Mouse (Mus musculus) hindbrain, embryonic 15.5 days (tissue): ENCODE measurements around the gene 1110008P14Rik. TPM values are rescaled to one million over a fixed set of nuclear protein-coding genes. Genes with fewer than 3 reads are reported as not detected.

Experiments used
- ATAC-seq: fragments of 200-750 bp; cut with Nextera tagmentation; 2 replicates; pipeline ENCODE4 v1.8.0; 2017; ENCODE audit warnings: low read depth, moderate number of reproducible peaks, moderate TSS enrichment; ENCODE audit not compliant: low FRiP score
- H3K27ac ChIP-seq: fragments of 300-500 bp; sonication (generic); replicated peaks from 2 replicates; pipeline ENCODE4 v1.5.1; 2015; ENCODE audit warnings: mild to moderate bottlenecking, inconsistent platforms
- H3K27me3 ChIP-seq: fragments of 300-500 bp; sonication (generic); 2 replicates; pipeline ENCODE4 v1.6.1; 2015; ENCODE audit warnings: control low read depth, inconsistent platforms
- H3K36me3 ChIP-seq: fragments of 300-500 bp; sonication (generic); 2 replicates; pipeline ENCODE4 v1.6.1; 2015; ENCODE audit warnings: control low read depth, inconsistent platforms
- H3K4me1 ChIP-seq: fragments of 300-500 bp; sonication (generic); replicated peaks from 2 replicates; pipeline ENCODE4 v1.6.1; 2015; ENCODE audit warnings: control low read depth, inconsistent platforms
- H3K4me2 ChIP-seq: fragments of 300-500 bp; sonication (generic); 2 replicates; pipeline ENCODE4 v1.6.1; 2015; ENCODE audit warnings: moderate library complexity, mild to moderate bottlenecking, inconsistent platforms
- H3K4me3 ChIP-seq: fragments of 300-500 bp; sonication (generic); 2 replicates; pipeline ENCODE4 v1.5.1; 2015; ENCODE audit warnings: mild to moderate bottlenecking, inconsistent platforms
- H3K9ac ChIP-seq: fragments of 300-500 bp; sonication (generic); 2 replicates; pipeline ENCODE4 v1.6.1; 2015; ENCODE audit warnings: inconsistent platforms
- H3K9me3 ChIP-seq: fragments of 300-500 bp; sonication (generic); 2 replicates; pipeline ENCODE4 v1.6.1; 2016; ENCODE audit warnings: control low read depth, inconsistent platforms
- WGBS: fragments of 180-500 bp; shearing (Covaris S2); methylation state at CpG from one replicate; pipeline ENCODE4 v1.1.7; 2015; 5-methylcytosine and 5-hydroxymethylcytosine counted together
- polyA plus RNA-seq: library from polyadenylated mRNA; unstranded; fragments of >200 nt; fragmentation: Nextera tagmentation; extraction: Ambion mirVana; gene quantifications from 2 replicates; pipeline ENCODE4 v1.2.1, GENCODE M21; 2015

The 1110008P14Rik gene
- 156 and 160 TPM in 2 replicates for polyA plus RNA-seq

DNA sequence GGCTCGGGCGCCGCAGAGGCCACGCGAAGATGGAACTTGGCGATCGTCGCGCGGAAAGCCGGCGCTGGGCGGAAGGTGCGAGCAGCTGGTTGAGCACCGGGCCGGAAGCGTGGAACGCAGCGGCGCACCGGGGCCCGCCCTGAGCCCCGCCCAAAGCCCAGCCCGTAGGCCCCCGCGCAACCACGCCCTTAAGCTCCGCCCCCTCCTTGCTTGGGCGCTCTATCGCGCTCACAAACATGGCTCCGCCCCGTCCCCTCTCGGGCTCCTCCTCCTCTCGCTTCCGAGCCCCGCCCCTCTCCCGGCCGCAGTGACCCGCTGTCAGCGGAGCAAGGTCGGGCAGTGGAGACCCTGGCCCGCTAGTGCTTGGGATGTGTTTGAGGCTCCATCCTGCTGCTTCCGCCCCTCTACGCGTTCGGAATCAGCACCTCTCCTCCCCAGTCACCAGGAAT is at the start of gene 1110008P14Rik:
TSS of gene 1110008P14Rik (minus strand) at position 164 of the 449 bp plus-strand sequence.
- H3K4me1 ChIP-seq, result peaks cover 11% of the 10 kb centered on the region
- peak within 1 kb of the TSS; percentile 63 for H3K27ac ChIP-seq
- H3K4me2 ChIP-seq, result peak within 1 kb of the TSS; percentile 85
- WGBS, result under 1% methylated on average over 38 of the region's 47 CpGs
- peak; percentile 90 for ATAC-seq
- H3K9me3 ChIP-seq, result no peaks in the 10 kb centered on the region
- H3K9ac ChIP-seq, result peak within 1 kb of the TSS; percentile 59
- peaks cover 24% of the 10 kb centered on the region for H3K36me3 ChIP-seq
- H3K27me3 ChIP-seq, result peaks cover 8% of the 10 kb centered on the region; the same call in 1 of the 2 replicates
- peak within 1 kb of the TSS; percentile 64 for H3K4me3 ChIP-seq

DNA sequence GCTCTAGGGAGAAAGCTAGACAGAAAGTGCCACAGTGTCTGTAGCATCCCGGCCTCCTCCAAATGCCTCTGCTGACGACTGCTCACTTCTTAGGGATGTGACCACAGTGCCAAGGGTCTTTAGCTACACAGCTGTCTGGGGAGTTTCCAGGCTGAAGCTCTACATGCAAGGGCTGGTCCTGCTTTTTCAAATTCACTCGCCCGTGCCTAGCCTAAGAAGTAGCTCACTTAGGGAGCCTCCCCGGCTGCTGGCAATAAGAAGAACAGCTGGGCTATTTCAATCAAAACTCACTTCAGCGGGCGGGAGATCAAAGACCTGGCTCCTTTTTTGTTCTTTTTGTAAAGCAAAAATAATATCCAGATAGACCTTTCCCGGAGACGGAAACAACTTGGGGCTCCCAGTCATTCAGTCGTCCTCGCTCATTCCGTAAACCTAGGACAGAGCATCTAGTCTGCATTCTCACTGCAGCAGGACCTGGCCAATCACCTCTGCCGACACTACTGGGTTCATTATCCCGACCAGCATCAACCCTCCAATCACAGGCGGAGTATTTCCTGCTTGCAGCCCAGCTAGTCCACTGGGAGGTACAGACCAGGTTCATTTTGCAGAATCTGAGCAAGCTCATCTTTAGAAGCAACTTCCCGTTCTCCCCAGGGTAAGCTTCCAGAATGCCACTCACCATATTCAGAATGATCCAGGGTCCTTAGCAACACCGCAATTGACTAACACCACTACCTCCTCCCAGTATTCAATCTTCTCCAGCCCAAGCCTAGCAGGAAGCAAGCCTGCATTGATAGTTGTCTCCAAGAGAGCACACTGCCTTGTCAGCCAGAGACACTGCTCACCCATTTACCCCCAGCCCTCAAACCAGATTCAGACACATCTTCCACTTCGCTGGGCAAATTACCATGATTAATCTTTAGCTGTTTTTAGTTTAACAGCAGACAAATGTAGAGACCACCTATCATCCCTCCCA is 49.3 kb upstream of the 1110008P14Rik start:
- ATAC-seq, result peak; percentile 96
- H3K9me3 ChIP-seq, result no peaks in the 10 kb centered on the region
- H3K4me3 ChIP-seq, result peak overlapping the region; percentile 46
- peaks cover 45% of the 10 kb centered on the region for H3K4me1 ChIP-seq
- no peaks in the 10 kb centered on the region for H3K27me3 ChIP-seq
- peak overlapping the region; percentile 94 for H3K27ac ChIP-seq
- WGBS, result 5% methylated on average over 18 of the region's 18 CpGs
- peak overlapping the region; percentile 59 for H3K9ac ChIP-seq
- H3K4me2 ChIP-seq, result peak overlapping the region; percentile 74
- H3K36me3 ChIP-seq, result no peaks in the 10 kb centered on the region

DNA sequence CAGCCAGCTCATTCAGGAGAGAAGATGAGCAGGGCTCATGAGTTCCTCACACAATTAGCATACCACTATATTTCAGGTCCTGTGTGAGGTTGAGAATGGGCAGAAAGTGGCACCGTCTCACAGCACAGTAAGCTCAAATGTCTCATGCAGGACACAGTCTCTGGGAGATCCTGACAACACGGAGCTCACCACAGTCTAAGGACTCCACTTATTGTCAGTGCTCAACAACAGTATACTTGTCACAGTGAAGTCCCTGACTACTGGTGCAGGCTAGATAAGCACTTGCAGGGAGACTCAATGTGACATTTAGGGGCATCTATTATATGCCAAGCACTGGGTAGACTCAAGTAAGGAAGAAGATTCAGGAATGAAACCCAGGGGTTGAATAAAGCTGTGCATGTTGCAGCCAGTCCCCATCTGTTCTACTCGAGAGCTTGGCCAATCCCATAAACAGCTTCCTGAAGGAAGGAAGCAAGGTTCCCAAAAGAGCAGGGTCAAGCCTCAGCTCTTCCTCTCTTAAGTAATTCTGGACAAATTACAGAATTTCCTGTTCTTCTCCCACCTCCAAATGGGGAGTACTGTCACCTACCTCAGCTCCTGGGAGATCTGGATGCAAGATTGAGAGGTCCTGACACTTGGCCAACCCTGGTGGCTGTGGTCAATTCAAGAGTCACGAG is 47.6 kb upstream of the 1110008P14Rik start:
- H3K9me3 ChIP-seq, result no peaks in the 10 kb centered on the region
- peak overlapping the region; percentile 46 for H3K4me3 ChIP-seq
- ATAC-seq, result no peak
- H3K4me2 ChIP-seq, result peak overlapping the region; percentile 74
- no peaks in the 10 kb centered on the region for H3K36me3 ChIP-seq
- WGBS, result 68% methylated on average over 4 of the region's 4 CpGs
- peaks cover 57% of the 10 kb centered on the region for H3K4me1 ChIP-seq
- H3K9ac ChIP-seq, result peak overlapping the region; percentile 59
- peak overlapping the region; percentile 94 for H3K27ac ChIP-seq
- no peaks in the 10 kb centered on the region for H3K27me3 ChIP-seq

DNA sequence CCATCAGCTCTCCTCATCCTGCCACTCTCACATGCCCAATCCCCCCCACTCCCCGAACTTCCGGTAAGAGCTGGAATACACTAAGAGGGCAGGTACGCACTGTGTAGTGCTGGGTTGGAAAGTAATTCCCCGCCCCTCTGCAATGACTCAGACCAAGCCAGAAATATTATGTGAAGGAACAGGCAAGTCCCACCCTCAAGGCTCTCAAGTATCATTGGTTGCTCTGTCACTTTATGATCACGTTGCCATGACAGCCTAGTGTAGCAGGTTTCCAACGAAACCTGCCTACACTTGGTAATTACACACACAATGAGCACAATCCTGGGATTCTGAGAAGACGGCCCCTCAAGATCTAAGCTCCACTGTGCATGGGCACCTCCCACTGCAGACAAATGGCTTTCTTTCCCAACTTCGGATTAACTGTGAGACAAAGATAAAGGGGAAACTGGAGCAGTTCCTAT is 46.6 kb upstream of the 1110008P14Rik start:
- H3K4me1 ChIP-seq, result peaks cover 68% of the 10 kb centered on the region
- H3K27ac ChIP-seq, result peak overlapping the region; percentile 94
- no peaks in the 10 kb centered on the region for H3K27me3 ChIP-seq
- 42% methylated on average over 8 of the region's 8 CpGs for WGBS
- peak overlapping the region; percentile 74 for H3K4me2 ChIP-seq
- peak overlapping the region; percentile 46 for H3K4me3 ChIP-seq
- no peaks in the 10 kb centered on the region for H3K36me3 ChIP-seq
- peak overlapping the region; percentile 59 for H3K9ac ChIP-seq
- ATAC-seq, result peak; percentile 54
- no peaks in the 10 kb centered on the region for H3K9me3 ChIP-seq

GRCm38 (mm10) chr2:32427720-32428119 is 46.0 kb upstream of the 1110008P14Rik start:
- no peak for ATAC-seq
- Histone ChIP-seq H3K27ac (peak overlapping the region; percentile 94), H3K27me3 (no peaks in the 10 kb centered on the region), H3K36me3 (no peaks in the 10 kb centered on the region), H3K4me1 (peaks cover 74% of the 10 kb centered on the region), H3K9ac (no peak overlapping the region), H3K4me2 (peak overlapping the region; percentile 74), H3K4me3 (peak overlapping the region; percentile 46), H3K9me3 (no peaks in the 10 kb centered on the region)
- WGBS, result 69% methylated on average over 5 of the region's 5 CpGs

DNA sequence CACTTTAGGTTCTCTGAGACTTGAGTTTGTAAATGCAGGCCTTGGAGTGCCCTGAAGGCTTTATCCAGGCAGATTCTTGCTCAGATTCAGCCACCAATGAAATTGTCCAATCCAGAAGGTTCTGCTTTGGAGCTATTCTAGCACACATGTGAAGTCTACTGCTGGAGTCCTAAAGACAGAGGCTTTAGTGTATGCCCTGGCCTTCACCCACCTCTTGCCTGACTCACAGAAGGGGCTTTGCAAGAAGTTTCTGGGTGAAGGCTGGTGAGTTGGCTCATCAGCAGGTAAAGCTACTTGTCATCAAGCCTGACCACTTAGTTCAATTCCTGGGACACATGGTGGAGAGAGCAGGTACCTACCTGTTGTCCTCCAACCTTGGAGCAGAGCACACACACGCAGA is 44.4 kb upstream of the 1110008P14Rik start:
- peaks cover 71% of the 10 kb centered on the region for H3K4me1 ChIP-seq
- H3K27me3 ChIP-seq, result no peaks in the 10 kb centered on the region
- H3K4me3 ChIP-seq, result no peak overlapping the region
- ATAC-seq, result no peak
- H3K4me2 ChIP-seq, result no peak overlapping the region
- H3K9ac ChIP-seq, result no peak overlapping the region
- WGBS, result 94% methylated on average over 1 of the region's 1 CpGs
- H3K27ac ChIP-seq, result no peak overlapping the region
- peaks cover 1% of the 10 kb centered on the region; the same call in 1 of the 2 replicates for H3K36me3 ChIP-seq
- no peaks in the 10 kb centered on the region for H3K9me3 ChIP-seq

DNA sequence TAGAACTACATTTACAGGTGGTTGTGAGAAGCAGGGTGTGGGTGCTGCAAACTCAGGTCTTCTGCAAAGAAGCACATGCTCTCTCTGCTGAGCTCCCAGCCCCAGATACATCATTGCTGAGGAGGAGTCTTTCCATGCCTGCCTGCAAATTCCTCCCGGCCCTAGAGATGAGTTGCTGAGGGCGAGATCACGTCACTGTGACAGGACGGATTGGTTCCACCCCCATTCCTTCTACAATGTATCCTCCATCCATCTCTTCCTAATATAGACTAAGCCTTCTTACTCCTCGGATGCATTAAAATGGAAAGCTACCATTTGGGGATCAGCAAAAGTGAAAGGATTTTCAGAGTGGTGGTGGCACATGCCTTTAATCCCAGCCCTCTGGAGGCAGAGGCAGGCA is 43.8 kb upstream of the 1110008P14Rik start:
- Histone ChIP-seq H3K4me2 (no peak overlapping the region), H3K9me3 (no peaks in the 10 kb centered on the region), H3K36me3 (peaks cover 7% of the 10 kb centered on the region), H3K27me3 (no peaks in the 10 kb centered on the region), H3K27ac (no peak overlapping the region), H3K9ac (no peak overlapping the region), H3K4me3 (no peak overlapping the region), H3K4me1 (peaks cover 71% of the 10 kb centered on the region)
- 77% methylated on average over 5 of the region's 5 CpGs for WGBS
- no peak for ATAC-seq

DNA sequence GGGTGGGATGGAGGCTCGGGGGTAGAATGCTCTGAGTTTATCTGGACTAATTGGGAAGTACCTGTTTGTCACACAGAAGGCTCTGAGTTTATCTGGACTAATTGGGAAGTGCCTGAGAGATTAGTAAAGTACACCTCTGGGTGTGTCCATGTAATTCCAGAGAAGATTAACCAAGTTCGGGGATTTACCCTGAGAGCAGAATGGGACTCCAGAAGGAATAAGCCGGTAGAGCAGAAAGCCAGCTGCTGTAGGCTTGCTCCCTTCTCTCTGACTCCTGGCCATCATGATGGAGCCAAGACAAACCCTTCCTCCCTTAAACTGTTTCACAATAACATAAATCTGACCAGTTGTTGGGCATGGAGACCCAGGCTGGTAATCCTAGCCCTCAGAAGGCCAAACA is 43.1 kb upstream of the 1110008P14Rik start:
- WGBS, result 73% methylated on average over 3 of the region's 3 CpGs
- ATAC-seq, result no peak
- H3K36me3 ChIP-seq, result peaks cover 15% of the 10 kb centered on the region
- H3K4me2 ChIP-seq, result 0 out of 2 replicates have a peak overlapping the region, but pooled peaks have one; percentile 67
- peak overlapping the region; percentile 77 for H3K27ac ChIP-seq
- peaks cover 63% of the 10 kb centered on the region for H3K4me1 ChIP-seq
- H3K9ac ChIP-seq, result no peak overlapping the region
- H3K4me3 ChIP-seq, result no peak overlapping the region
- H3K9me3 ChIP-seq, result no peaks in the 10 kb centered on the region
- H3K27me3 ChIP-seq, result no peaks in the 10 kb centered on the region

DNA sequence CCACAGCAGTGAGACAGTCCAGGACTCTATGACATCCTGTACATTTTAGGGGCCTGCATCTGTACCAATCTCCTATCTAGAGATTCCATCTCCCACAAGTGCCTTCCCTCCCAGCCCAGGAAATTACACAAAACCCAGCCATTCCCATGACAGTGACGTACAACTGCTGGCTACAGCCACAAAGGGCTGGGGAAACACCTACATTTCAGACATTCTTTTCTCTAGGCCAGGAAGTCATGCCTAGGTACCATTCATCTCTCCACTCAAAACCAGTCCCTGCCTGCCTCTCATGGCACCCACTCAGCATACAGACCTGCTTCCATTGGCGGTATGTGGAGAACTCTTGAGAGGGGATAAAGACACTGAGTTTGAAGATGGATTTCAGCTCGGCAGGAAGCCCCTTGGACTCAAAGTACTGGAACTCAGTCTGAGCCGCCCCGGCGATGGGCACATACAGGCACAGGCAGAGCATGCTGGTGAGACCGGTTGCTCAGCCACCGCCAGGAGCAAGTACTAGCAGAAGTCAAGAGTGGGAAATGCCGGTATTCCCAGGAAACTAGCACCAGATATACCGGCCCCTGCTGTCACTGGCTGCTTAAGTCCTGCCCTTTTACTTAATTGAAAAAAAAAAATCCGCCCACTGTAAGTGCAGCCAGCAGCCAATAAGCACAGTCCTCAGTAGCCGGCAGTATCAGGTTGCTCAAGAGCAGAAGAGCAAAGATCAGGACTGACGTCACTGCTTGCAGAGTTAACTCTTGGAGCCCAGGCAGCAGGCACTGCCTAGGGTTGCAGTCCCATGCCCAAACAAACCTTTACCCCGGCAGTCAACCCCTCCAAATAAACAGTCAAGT is 42.0 kb upstream of the 1110008P14Rik start:
- Histone ChIP-seq H3K36me3 (peaks cover 26% of the 10 kb centered on the region), H3K9ac (peak overlapping the region; percentile 40), H3K27me3 (no peaks in the 10 kb centered on the region), H3K4me3 (peak overlapping the region; percentile 41), H3K4me1 (peaks cover 53% of the 10 kb centered on the region), H3K9me3 (no peaks in the 10 kb centered on the region), H3K4me2 (peak overlapping the region; percentile 67), H3K27ac (peak overlapping the region; percentile 77)
- WGBS, result 3% methylated on average over 14 of the region's 14 CpGs
- ATAC-seq, result peak; percentile 80

GRCm38 (mm10) chr2:32421851-32422251 is 40.1 kb upstream of the 1110008P14Rik start:
- Histone ChIP-seq H3K4me1 (peaks cover 36% of the 10 kb centered on the region), H3K27me3 (no peaks in the 10 kb centered on the region), H3K9ac (no peak overlapping the region), H3K9me3 (no peaks in the 10 kb centered on the region), H3K27ac (no peak overlapping the region), H3K36me3 (peaks cover 44% of the 10 kb centered on the region), H3K4me3 (no peak overlapping the region), H3K4me2 (no peak overlapping the region)
- no peak for ATAC-seq
- WGBS, result 92% methylated on average over 6 of the region's 6 CpGs

DNA sequence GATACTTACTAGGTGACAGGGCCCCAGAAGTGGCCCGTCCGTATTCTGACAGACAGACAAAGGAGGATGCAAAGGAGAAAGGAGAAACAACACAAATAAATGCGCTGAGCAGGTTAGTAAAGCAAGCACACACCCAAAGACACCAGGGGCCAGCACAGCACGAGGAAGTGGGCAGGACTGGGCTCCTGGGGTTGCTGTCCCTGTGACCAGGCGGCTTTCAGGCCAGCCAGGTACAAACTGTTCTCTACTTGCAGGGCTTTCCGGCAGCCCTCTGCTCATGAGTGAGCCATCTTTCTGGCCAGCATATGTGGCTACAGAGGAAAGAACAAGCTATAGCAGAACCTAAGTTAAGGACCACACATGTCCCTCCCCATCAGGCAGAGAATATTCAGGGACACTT is 38.9 kb upstream of the 1110008P14Rik start:
- no peaks in the 10 kb centered on the region for H3K9me3 ChIP-seq
- H3K36me3 ChIP-seq, result peaks cover 56% of the 10 kb centered on the region
- no peak for ATAC-seq
- no peak overlapping the region for H3K9ac ChIP-seq
- no peak overlapping the region for H3K4me2 ChIP-seq
- no peaks in the 10 kb centered on the region for H3K27me3 ChIP-seq
- WGBS, result 77% methylated on average over 6 of the region's 6 CpGs
- H3K4me3 ChIP-seq, result no peak overlapping the region
- H3K27ac ChIP-seq, result no peak overlapping the region
- peaks cover 33% of the 10 kb centered on the region for H3K4me1 ChIP-seq
